Mouse (Mus musculus) embryonic facial prominence, embryonic 13.5 days (tissue): Measurements from ENCODE around the gene Mrps15. TPM values are rescaled to one million over a fixed set of nuclear protein-coding genes. Genes with fewer than 3 reads are reported as not detected.
"Not testable (repeated sequence)": the region's sequence is repeated elsewhere in the genome, so short reads cannot be mapped to it uniquely, and the experiment has no call there.

Experiments
- ATAC-seq: fragments of 200-750 bp; cut with Nextera tagmentation; 2 replicates; pipeline ENCODE4 v1.8.0; 2017; ENCODE audit warnings: low read depth; ENCODE audit not compliant: insufficient number of reproducible peaks, insufficient read depth, low FRiP score, low TSS enrichment
- H3K27ac ChIP-seq: fragments of 300-500 bp; sonication (generic); 2 replicates; pipeline ENCODE4 v1.5.1; 2015; ENCODE audit warnings: moderate library complexity, mild to moderate bottlenecking, inconsistent platforms
- H3K27me3 ChIP-seq: fragments of 300-500 bp; sonication (generic); 2 replicates; pipeline ENCODE4 v1.6.1; 2015; ENCODE audit warnings: mild to moderate bottlenecking, inconsistent platforms
- H3K36me3 ChIP-seq: fragments of 300-500 bp; sonication (generic); 2 replicates; pipeline ENCODE4 v1.6.1; 2015; ENCODE audit warnings: mild to moderate bottlenecking, inconsistent platforms
- H3K4me1 ChIP-seq: fragments of 300-500 bp; sonication (generic); 2 replicates; pipeline ENCODE4 v1.6.1; 2015; ENCODE audit warnings: inconsistent platforms
- H3K4me2 ChIP-seq: fragments of 300-500 bp; sonication (generic); 2 replicates; pipeline ENCODE4 v1.6.1; 2015; ENCODE audit warnings: moderate library complexity, mild to moderate bottlenecking, inconsistent platforms
- H3K4me3 ChIP-seq: fragments of 300-500 bp; sonication (generic); 2 replicates; pipeline ENCODE4 v1.5.1; 2015; ENCODE audit warnings: mild to moderate bottlenecking, inconsistent platforms
- H3K9ac ChIP-seq: fragments of 300-500 bp; sonication (generic); 2 replicates; pipeline ENCODE4 v1.6.1; 2015; ENCODE audit warnings: mild to moderate bottlenecking, inconsistent platforms
- H3K9me3 ChIP-seq: fragments of 300-500 bp; sonication (generic); 2 replicates; pipeline ENCODE4 v1.6.1; 2016; ENCODE audit warnings: inconsistent platforms
- WGBS: fragments of 180-500 bp; shearing (Covaris S2); methylation state at CpG from one replicate; pipeline ENCODE4 v1.1.7; 2015; ENCODE audit warnings: mixed read lengths; 5-methylcytosine and 5-hydroxymethylcytosine counted together
- polyA plus RNA-seq: library from polyadenylated mRNA; unstranded; fragments of >200 nt; fragmentation: Nextera tagmentation; extraction: Ambion mirVana; gene quantifications from 2 replicates; pipeline ENCODE4 v1.2.1, GENCODE M21; 2015

Mrps15 gene
- polyA plus RNA-seq, 1 experiment from 2014 or later: 162 TPM

DNA sequence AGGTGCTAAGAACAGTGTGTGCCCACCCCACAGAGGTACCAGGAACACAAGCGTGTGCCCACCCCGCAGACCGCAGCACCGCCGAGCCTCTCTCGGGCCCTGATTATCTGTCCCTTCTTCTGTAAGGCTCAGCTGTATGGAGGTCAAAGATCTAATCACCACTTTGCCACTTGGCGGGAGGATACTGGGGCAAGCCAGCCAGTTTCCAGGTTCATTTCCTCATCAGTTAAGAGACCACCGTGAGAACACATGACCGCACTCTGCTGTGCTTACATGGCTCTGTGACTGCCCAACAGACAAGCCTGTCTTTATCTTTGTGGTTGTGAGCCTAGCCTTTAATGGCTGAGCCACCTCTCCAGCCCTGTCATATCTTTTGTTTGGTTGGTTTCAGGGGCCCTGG is 36.3 kb downstream of the Mrps15 start:
- no peaks in the 10 kb centered on the region for H3K27me3 ChIP-seq
- WGBS: 91% methylated on average over 9 of the region's 9 CpGs
- no peak for ATAC-seq
- no peak overlapping the region for H3K27ac ChIP-seq
- no peak overlapping the region for H3K4me3 ChIP-seq
- H3K9me3 ChIP-seq: no peaks in the 10 kb centered on the region
- H3K36me3 ChIP-seq: peaks cover 14% of the 10 kb centered on the region; the same call in 1 of the 2 replicates
- no peak overlapping the region for H3K4me2 ChIP-seq
- no peak overlapping the region for H3K9ac ChIP-seq
- peaks cover 3% of the 10 kb centered on the region; the same call in 1 of the 2 replicates for H3K4me1 ChIP-seq

DNA sequence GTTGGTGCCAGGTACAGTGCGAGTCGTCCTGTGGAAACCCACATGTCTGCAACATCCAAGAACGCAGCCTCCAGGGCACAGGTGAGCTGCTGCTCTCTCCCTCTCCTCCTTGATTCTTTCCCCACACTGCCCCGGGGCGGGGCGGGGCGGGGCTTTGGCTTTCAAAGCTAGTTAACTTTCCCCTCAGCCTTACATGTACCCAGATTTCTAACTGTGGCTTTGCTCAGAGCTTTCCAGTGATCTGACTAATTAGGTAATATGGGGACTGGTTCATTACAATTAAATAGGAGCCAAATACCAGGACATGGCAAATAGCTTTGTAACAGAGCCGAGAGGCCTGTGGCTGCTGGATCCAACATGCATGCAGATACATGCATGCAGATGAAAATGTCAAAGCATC is 37.7 kb downstream of the Mrps15 start:
- ATAC-seq: no peak
- no peak overlapping the region for H3K9ac ChIP-seq
- no peak overlapping the region for H3K27ac ChIP-seq
- peaks cover 3% of the 10 kb centered on the region; the same call in 1 of the 2 replicates for H3K4me1 ChIP-seq
- no peak overlapping the region for H3K4me2 ChIP-seq
- WGBS: 59% methylated on average over 8 of the region's 8 CpGs
- no peaks in the 10 kb centered on the region for H3K27me3 ChIP-seq
- peaks cover 14% of the 10 kb centered on the region; the same call in 1 of the 2 replicates for H3K36me3 ChIP-seq
- H3K4me3 ChIP-seq: no peak overlapping the region
- no peaks in the 10 kb centered on the region for H3K9me3 ChIP-seq

DNA sequence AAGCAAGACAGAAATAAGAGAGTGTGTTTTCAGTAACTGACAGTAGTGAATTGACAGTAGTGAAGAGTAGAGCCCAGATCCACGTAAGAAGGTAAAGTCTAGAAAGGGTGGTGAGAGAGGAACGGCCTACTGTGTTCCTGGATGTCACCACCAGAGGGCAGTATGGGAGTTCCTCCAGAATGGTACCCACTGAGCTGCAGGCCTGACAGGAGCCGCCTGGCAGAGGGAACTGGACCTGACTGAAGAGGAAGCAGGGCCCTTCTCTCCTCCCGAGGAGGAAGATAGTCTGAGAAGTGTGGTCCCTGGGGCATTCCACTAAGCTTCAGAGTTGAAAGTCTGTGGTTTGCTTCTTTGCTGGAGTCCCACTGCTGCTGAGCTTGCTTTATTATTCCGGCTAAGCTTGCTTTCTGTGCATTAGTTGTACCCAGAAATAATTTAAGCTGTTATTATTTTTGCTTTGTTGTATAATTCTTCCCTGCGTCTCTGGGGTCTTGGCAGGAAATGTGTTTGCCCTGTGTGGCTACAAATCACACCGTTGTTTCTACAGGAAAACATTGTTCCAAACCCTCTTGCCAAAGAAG is 39.4 kb downstream of the Mrps15 start:
- H3K27ac ChIP-seq: no peak overlapping the region
- H3K4me1 ChIP-seq: peaks cover 3% of the 10 kb centered on the region; the same call in 1 of the 2 replicates

DNA sequence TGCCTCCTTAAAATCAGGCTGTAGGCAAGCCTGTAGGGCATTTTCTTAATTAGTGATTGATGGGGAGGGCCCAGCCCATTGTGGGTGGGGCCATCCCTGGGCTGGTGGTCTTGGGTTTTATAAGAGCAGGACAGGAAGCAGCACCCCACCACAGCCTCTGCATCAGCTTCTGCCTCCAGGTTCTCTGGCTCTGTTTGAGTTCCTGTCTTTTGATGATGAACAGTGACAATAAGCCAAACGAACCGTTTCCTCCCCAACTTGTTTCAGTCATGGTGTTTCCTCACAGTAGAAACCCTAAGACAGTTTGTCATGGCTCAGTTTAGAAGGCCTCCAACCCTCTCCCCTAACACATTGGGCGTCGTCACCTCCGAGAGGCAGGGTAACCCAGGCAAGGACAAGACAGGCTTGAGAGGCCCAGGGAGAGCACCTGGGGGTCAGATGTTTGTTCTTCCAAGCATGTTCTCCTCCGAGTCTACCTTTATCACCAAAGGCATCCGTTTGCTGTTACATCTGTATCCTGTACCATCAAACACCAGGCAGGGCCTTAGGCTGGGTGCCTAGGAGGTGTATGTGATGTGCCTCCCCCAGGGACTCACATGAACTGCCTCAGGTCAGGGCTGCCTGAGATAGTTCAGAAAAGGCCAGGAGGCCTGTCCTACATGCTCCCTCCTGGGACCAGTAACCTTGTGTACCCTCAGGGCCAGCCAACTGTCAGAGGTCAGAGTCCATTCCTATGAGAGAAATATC is 43.5 kb downstream of the Mrps15 start:
- Histone ChIP-seq H3K27ac (no peak overlapping the region), H3K27me3 (no peaks in the 10 kb centered on the region), H3K9me3 (no peaks in the 10 kb centered on the region), H3K36me3 (no peaks in the 10 kb centered on the region), H3K9ac (no peak overlapping the region), H3K4me1 (peaks cover 3% of the 10 kb centered on the region; the same call in 1 of the 2 replicates), H3K4me3 (no peak overlapping the region), H3K4me2 (no peak overlapping the region)
- no peak for ATAC-seq
- 72% methylated on average over 7 of the region's 7 CpGs for WGBS

More for the DNA sequence above, 39.4 kb downstream of the Mrps15 start:
- peaks cover 14% of the 10 kb centered on the region; the same call in 1 of the 2 replicates for H3K36me3 ChIP-seq
- H3K4me2 ChIP-seq: no peak overlapping the region
- no peak for ATAC-seq
- H3K27me3 ChIP-seq: no peaks in the 10 kb centered on the region
- 26% methylated on average over 7 of the region's 7 CpGs for WGBS
- H3K9ac ChIP-seq: no peak overlapping the region
- H3K4me3 ChIP-seq: no peak overlapping the region
- H3K9me3 ChIP-seq: no peaks in the 10 kb centered on the region

- WGBS: 71% methylated on average over 4 of the region's 4 CpGs
- no peak for ATAC-seq
- no peaks in the 10 kb centered on the region for H3K9me3 ChIP-seq
- H3K36me3 ChIP-seq: no peaks in the 10 kb centered on the region
- H3K4me1 ChIP-seq: peaks cover 3% of the 10 kb centered on the region; the same call in 1 of the 2 replicates
- H3K4me3 ChIP-seq: no peak overlapping the region
- H3K27me3 ChIP-seq: no peaks in the 10 kb centered on the region
- H3K9ac ChIP-seq: no peak overlapping the region
- H3K27ac ChIP-seq: no peak overlapping the region
- no peak overlapping the region for H3K4me2 ChIP-seq
Observed at GRCm38 (mm10) chr4:126090848-126091124, 44.1 kb downstream of the Mrps15 start.

DNA sequence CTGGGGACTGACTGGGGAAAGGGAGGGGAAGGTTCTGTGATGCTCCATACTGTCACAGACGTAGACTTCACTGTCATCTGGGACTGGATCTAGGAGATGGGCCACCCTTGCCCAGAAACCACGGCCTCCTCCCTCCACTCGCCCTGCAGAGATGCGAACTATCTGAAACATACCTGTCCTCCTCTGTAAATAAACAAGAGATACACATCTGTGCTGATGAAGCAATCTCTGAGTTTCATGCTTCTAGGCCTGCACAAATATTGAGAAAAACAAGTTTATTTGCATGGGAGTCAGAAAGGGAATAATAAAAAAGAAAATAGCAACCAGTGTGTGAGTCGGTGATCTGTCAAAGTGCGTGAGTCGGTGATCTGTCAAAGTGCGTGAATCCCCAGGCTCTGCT is 45.1 kb downstream of the Mrps15 start:
- ATAC-seq: no peak
- H3K36me3 ChIP-seq: no peaks in the 10 kb centered on the region
- H3K27ac ChIP-seq: no peak overlapping the region
- H3K4me1 ChIP-seq: no peaks in the 10 kb centered on the region
- H3K9ac ChIP-seq: no peak overlapping the region
- H3K4me2 ChIP-seq: no peak overlapping the region
- no peak overlapping the region for H3K4me3 ChIP-seq
- no peaks in the 10 kb centered on the region for H3K9me3 ChIP-seq
- H3K27me3 ChIP-seq: no peaks in the 10 kb centered on the region
- WGBS: 82% methylated on average over 8 of the region's 8 CpGs

GRCm38 (mm10) chr4:126095622-126096430 is 49.1 kb downstream of the Mrps15 start:
- H3K9me3 ChIP-seq, H3K27ac ChIP-seq, H3K9ac ChIP-seq, H3K27me3 ChIP-seq, ATAC-seq, H3K4me1 ChIP-seq: not testable (repeated sequence)
- whole genome bisulfite sequencing: 55% methylated on average over 14 of the region's 14 CpGs
- peak overlapping the region; percentile 66; the same call in 1 of the 2 replicates for H3K4me3 ChIP-seq
- 0 out of 2 replicates have a peak, but pooled peaks cover 14% of the 10 kb centered on the region for H3K36me3 ChIP-seq
- peak overlapping the region; percentile 61 for H3K4me2 ChIP-seq

- WGBS: 4% methylated on average over 37 of the region's 37 CpGs
- peak within 1 kb of the TSS; percentile 79 for H3K9ac ChIP-seq
- H3K4me2 ChIP-seq: peak within 1 kb of the TSS; percentile 61
- H3K27me3 ChIP-seq: no peaks in the 10 kb centered on the region
- no peaks in the 10 kb centered on the region for H3K9me3 ChIP-seq
- 0 out of 2 replicates have a peak, but pooled peaks cover 14% of the 10 kb centered on the region for H3K36me3 ChIP-seq
- peak; percentile 97 for ATAC-seq
- H3K4me1 ChIP-seq: 0 out of 2 replicates have a peak, but pooled peaks cover 2% of the 10 kb centered on the region
- peak within 1 kb of the TSS; percentile 66 for H3K4me3 ChIP-seq
- H3K27ac ChIP-seq: peak within 1 kb of the TSS; percentile 82
Observed at GRCm38 (mm10) chr4:126096464-126097111, 49.9 kb downstream of the Mrps15 start, which contains the start of gene Lsm10. TSS of gene Lsm10 (plus strand) at chr4:126096623.

DNA sequence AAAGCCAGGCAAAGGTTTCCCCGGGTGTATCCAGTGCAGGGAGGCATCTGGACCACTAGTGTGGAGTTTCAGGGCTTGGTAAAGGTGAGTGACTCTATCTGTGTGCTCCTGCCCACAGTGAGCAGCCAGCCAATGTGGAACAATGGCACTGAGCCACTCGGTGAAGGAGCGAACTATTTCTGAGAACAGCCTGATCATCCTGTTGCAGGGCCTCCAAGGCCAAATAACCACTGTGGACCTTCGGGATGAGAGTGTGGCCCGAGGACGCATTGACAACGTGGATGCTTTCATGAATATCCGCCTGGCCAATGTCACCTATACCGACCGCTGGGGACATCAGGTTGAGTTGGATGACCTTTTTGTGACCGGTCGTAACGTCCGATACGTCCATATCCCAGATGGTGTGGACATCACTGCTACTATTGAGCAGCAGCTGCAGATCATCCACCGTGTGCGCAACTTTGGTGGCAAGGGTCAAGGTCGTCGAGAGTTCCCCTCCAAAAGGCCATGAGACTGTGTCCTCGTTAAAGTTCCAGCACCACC is 51.1 kb downstream of the Mrps15 start:
- Histone ChIP-seq H3K4me3 (no peak overlapping the region), H3K27ac (no peak overlapping the region), H3K36me3 (0 out of 2 replicates have a peak, but pooled peaks cover 14% of the 10 kb centered on the region), H3K4me1 (peaks cover 8% of the 10 kb centered on the region), H3K9ac (no peak overlapping the region), H3K9me3 (no peaks in the 10 kb centered on the region), H3K4me2 (no peak overlapping the region; the same call in 1 of the 2 replicates), H3K27me3 (no peaks in the 10 kb centered on the region)
- WGBS: 93% methylated on average over 20 of the region's 20 CpGs
- ATAC-seq: no peak

DNA sequence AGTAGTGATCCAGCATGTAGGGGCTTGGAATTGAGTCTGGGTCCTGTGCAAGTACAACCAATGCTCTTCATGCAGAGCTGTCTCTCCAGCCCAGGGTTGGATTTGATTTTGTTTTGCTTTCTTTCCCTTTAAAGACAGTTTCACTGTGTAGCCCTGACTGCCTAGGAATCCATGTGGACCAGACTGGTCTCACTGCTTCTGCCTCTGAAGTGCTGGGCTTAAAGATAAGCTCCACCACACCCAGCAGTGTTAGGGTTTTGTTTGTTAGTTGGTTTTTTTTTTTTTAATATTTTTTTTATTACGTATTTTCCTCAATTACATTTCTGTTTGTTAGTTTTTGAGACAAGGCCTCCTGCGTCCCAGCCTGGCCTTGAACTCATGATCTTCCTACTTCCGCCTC is 52.6 kb downstream of the Mrps15 start:
- WGBS: 85% methylated on average over 3 of the region's 3 CpGs
- no peak overlapping the region for H3K27ac ChIP-seq
- 0 out of 2 replicates have a peak, but pooled peaks cover 14% of the 10 kb centered on the region for H3K36me3 ChIP-seq
- H3K9ac ChIP-seq: no peak overlapping the region
- no peaks in the 10 kb centered on the region for H3K27me3 ChIP-seq
- H3K4me1 ChIP-seq: peaks cover 14% of the 10 kb centered on the region
- ATAC-seq: no peak
- H3K9me3 ChIP-seq: no peaks in the 10 kb centered on the region
- H3K4me2 ChIP-seq: no peak overlapping the region
- H3K4me3 ChIP-seq: no peak overlapping the region

DNA sequence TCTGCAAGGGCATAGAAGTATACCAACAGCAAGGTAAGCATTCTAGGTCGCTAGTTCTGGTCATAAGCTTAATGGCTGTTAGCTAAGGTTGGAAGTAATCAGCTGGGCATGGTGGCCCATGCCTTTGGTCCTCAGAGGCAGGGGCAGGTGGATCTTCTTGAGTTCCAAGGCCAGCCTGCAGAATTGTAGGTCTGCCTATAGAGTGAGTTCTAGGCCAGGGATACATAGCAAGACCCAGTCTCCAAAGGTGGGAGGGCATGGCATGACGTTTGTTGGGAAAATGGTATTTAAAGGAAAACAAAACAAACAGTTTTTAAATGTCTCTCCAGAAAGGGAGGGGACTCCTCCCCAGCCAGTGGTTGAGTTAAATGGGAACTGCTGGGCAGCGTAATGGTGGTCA is 54.0 kb downstream of the Mrps15 start:
- whole genome bisulfite sequencing: 79% methylated on average over 3 of the region's 3 CpGs
- H3K36me3 ChIP-seq: 0 out of 2 replicates have a peak, but pooled peaks cover 14% of the 10 kb centered on the region
- H3K27ac ChIP-seq: no peak overlapping the region
- H3K27me3 ChIP-seq: no peaks in the 10 kb centered on the region
- no peak overlapping the region for H3K9ac ChIP-seq
- H3K4me3 ChIP-seq: no peak overlapping the region
- H3K4me1 ChIP-seq: peaks cover 28% of the 10 kb centered on the region
- no peaks in the 10 kb centered on the region for H3K9me3 ChIP-seq
- H3K4me2 ChIP-seq: no peak overlapping the region
- no peak for ATAC-seq
